Mouse (Mus musculus): ENCODE measurements at regions not wholly inside any gene's neighbourhood (a gene's known extent, or its start where the extent isn't known, plus 50 kb on each side); places are given as distances from the start of the nearest gene placed in this dataset.

DNA sequence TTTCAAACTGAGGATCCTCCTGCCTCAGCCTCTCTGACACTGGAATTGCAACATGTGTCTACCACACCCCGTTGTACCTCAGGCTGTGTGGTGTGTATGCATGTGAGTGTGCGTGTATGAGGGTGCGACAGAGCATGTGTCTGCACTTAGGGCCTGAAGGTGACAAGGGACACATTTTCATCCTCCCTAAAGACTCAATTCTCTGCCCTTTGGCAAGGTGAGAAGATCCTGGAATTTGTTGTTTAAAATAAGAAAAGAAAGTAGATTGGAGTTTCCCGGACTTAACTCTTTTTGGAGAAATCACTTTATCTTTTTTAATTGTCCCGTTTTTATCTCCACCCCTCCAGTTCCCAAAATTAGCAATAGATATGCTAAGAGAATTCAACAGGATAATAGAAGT is 85.6 kb upstream of the Tbx3 start:
- H3K4me3 ChIP-seq: no peak overlapping the region
- no peaks in the 10 kb centered on the region for H3K9me3 ChIP-seq
- no peaks in the 10 kb centered on the region for H3K36me3 ChIP-seq
- no peaks in the 10 kb centered on the region for H3K27me3 ChIP-seq
- H3K27ac ChIP-seq (replicated peaks): no peak overlapping the region
- no peak overlapping the region for H3K4me2 ChIP-seq (replicated peaks)
- no peak for ATAC-seq (ENCODE audit: low FRiP score, low read depth)
- 93% methylated on average over 5 of the region's 5 CpGs for WGBS
- no peak overlapping the region for H3K9ac ChIP-seq (replicated peaks)
- H3K4me1 ChIP-seq: 0 out of 2 replicates have a peak, but pooled peaks cover 2% of the 10 kb centered on the region

DNA sequence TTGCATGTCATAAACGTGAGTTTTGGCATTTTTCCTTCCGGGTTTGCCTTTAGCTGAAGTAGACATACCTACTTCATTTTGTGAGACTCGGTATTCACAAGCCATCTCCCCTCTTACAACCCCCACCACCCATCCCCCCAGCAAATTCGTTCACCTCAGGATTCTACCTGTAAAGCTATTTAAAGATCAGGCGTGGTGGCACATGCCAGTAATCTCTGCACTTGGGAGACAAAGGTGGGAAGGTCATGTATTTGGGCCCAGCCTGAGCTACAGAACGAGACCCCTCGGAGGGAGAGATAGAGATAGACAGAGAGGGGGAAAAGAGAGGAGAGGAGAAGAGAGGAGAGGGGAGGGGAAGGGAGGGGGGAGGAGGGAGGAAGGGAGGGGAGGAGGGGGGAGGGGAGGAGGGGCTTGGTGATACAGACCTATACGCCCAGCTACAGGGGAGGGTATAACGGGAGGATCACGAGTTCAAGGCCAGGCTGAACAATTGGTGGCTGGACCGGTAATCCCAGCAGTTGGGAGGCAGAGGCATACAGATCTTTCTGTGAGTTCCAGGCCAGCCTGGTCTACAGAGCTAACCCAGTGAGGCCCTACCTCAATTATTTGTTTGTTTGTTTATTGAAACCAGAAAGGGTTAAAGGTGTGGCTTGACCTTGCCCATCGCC is 83.9 kb upstream of the Tbx3 start:
- Histone ChIP-seq H3K27me3 (no peaks in the 10 kb centered on the region), H3K9ac (replicated peaks) (no peak overlapping the region), H3K4me1 (0 out of 2 replicates have a peak, but pooled peaks cover 2% of the 10 kb centered on the region), H3K9me3 (no peaks in the 10 kb centered on the region), H3K36me3 (no peaks in the 10 kb centered on the region), H3K4me3 (no peak overlapping the region), H3K4me2 (replicated peaks) (no peak overlapping the region), H3K27ac (replicated peaks) (no peak overlapping the region)
- WGBS: 83% methylated on average over 12 of the region's 12 CpGs
- no peak for ATAC-seq (ENCODE audit: low FRiP score, low read depth)

DNA sequence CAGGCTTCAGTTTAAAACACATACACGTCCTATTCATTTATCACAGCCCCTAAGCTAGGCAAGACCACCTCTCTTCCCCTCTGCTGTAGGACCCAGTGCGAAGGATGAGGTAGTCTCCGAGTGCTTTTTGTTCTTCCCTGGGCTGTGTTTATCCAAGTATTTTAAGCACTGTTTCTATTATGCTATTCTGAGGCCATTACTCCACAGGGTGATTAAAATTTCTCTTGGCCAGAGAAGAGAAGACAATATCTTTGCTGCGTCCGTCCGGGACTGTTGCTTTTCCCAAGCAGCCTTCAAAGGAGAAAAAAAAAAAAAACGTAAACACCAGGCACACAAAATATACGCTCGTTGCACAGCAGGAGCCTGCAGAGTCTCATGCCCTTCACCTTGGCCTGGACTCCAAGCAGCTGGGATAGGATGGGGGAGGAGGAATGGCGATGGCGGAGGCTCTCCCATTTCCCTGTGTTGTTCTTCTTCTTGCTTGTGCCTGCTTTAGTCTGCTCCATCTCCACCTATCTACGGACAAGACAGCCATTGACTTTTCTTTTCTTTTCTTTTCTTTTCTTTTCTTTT is 83.1 kb upstream of the Tbx3 start:
- 57% methylated on average over 12 of the region's 12 CpGs for WGBS
- H3K4me2 ChIP-seq (replicated peaks): no peak overlapping the region

DNA sequence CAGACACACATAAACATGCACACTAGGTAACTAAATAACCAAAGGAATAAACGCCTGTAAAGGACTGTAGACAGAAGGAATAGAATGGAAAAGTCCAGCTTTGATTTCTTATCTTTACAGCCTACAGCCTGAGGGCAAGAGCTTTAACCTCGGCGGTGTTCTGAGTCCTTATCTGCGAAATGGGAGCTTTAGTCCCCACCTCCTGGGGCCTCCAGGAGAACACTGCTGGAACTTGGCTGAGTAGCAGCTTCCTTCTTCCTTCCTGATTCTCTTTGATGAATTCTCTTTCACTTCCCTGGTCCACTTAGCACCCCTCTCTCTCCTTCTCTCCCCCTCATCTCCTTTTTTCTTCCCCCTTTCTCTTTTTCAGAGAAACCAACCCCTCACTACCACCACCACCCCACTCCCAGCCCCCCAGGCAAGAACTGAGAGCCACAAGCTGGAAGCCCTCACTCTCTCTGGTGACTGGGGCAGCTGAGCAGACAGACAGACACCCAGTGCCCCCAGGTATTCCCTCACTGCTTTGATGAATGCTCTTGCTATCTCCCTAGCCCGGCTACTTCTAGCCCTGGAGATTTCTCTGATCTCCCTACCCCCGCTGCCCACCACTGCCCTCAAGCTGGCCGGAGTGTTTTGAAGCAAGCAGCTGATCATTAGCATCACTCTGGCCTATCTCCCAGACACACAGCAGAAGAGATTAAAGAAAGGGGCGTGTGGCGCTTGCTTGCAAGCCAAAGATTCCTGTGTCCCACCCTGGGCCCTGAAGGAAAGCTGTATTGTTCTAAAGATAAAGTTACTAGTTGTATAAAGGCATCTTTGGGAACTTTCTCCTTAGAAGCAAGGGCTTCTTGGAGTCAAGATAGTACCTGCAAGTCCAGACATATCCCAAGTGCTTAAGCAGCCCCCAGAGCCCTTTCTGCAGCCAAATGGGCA is 81.9 kb upstream of the Tbx3 start:
- Histone ChIP-seq H3K4me3 (no peak overlapping the region), H3K9ac (replicated peaks) (no peak overlapping the region), H3K27me3 (no peaks in the 10 kb centered on the region), H3K36me3 (no peaks in the 10 kb centered on the region), H3K9me3 (no peaks in the 10 kb centered on the region), H3K4me1 (0 out of 2 replicates have a peak, but pooled peaks cover 2% of the 10 kb centered on the region), H3K27ac (replicated peaks) (no peak overlapping the region), H3K4me2 (replicated peaks) (no peak overlapping the region)
- 29% methylated on average over 9 of the region's 9 CpGs for WGBS
- ATAC-seq (ENCODE audit: low FRiP score, low read depth): no peak

More for the DNA sequence above, 83.1 kb upstream of the Tbx3 start:
- H3K4me1 ChIP-seq: 0 out of 2 replicates have a peak, but pooled peaks cover 2% of the 10 kb centered on the region
- H3K27ac ChIP-seq (replicated peaks): no peak overlapping the region
- no peak for ATAC-seq (ENCODE audit: low FRiP score, low read depth)
- no peaks in the 10 kb centered on the region for H3K27me3 ChIP-seq
- H3K36me3 ChIP-seq: no peaks in the 10 kb centered on the region
- H3K9me3 ChIP-seq: no peaks in the 10 kb centered on the region
- no peak overlapping the region for H3K9ac ChIP-seq (replicated peaks)
- H3K4me3 ChIP-seq: no peak overlapping the region

DNA sequence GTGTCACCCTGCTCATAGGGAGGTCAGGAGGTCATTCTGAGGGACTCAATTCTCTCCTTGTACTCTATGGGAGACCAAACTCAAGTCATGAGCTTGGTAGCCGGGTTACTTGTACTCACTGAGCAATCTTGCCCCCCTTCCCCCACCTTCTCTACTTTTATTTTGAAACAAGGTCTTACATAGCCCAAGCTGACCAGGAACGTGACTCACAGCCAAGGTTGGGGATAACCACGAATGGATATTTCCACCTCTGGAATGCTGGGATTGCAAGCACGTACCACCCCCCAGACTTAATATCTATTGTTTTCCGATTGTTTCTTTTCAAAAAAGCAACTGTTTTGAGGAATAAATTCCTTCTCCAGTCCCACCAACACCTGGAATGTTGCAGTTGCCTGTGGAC is 79.2 kb upstream of the Tbx3 start:
- H3K4me2 ChIP-seq (replicated peaks): no peak overlapping the region
- no peaks in the 10 kb centered on the region for H3K9me3 ChIP-seq
- H3K27me3 ChIP-seq: no peaks in the 10 kb centered on the region
- no peaks in the 10 kb centered on the region for H3K36me3 ChIP-seq
- H3K4me3 ChIP-seq: no peak overlapping the region
- no peak for ATAC-seq (ENCODE audit: low FRiP score, low read depth)
- no peak overlapping the region for H3K27ac ChIP-seq (replicated peaks)
- H3K4me1 ChIP-seq: 0 out of 2 replicates have a peak, but pooled peaks cover 2% of the 10 kb centered on the region
- no peak overlapping the region for H3K9ac ChIP-seq (replicated peaks)
- 89% methylated on average over 5 of the region's 5 CpGs for WGBS

DNA sequence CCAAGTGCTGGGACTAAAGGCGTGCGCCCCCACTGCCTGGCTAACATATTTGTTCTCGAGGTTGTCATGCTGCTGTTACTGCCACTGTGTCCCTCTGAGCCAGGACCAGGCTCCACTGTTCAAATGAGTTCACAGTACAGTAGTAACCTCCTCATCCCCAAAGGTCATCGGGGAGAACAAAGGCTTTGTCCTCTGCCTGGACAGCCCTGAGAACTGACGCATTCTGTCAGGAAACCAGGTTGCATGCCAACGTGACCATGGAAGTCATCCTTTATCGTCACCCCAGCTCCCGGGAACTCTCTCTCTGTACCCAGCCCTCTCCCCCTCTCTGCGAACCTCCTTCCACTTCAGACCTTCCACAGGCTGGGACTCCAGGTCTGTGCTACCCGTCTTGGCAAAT is 77.6 kb upstream of the Tbx3 start:
- H3K9me3 ChIP-seq: no peaks in the 10 kb centered on the region
- no peaks in the 10 kb centered on the region for H3K4me1 ChIP-seq
- no peak overlapping the region for H3K27ac ChIP-seq (replicated peaks)
- no peak overlapping the region for H3K4me3 ChIP-seq
- no peaks in the 10 kb centered on the region for H3K36me3 ChIP-seq
- H3K9ac ChIP-seq (replicated peaks): no peak overlapping the region
- no peaks in the 10 kb centered on the region for H3K27me3 ChIP-seq
- WGBS: 85% methylated on average over 10 of the region's 10 CpGs
- no peak overlapping the region for H3K4me2 ChIP-seq (replicated peaks)
- no peak for ATAC-seq (ENCODE audit: low FRiP score, low read depth)

DNA sequence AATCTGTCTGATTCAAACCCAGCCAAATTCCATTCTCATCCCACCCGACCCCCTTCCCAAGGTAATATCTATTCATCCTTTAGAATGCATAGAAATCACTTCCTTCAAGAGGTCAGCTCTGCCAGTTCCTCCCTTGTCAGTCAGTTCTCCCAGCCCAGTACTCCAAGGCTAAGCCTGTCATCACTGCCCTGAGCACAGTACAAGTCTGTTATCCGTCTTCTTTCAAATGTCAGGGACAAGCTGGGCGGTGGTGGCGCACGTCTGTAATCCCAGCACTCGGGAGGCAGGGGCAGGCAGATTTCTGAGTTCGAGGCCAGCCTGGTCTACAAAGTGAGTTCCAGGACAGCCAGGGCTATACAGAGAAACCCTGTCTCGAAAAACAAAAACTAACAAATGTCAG is 75.9 kb upstream of the Tbx3 start:
- Histone ChIP-seq H3K4me2 (replicated peaks) (no peak overlapping the region), H3K9me3 (no peaks in the 10 kb centered on the region), H3K36me3 (no peaks in the 10 kb centered on the region), H3K27me3 (no peaks in the 10 kb centered on the region), H3K27ac (replicated peaks) (no peak overlapping the region), H3K4me1 (no peaks in the 10 kb centered on the region), H3K9ac (replicated peaks) (no peak overlapping the region), H3K4me3 (no peak overlapping the region)
- 87% methylated on average over 8 of the region's 8 CpGs for WGBS
- ATAC-seq (ENCODE audit: low FRiP score, low read depth): no peak

DNA sequence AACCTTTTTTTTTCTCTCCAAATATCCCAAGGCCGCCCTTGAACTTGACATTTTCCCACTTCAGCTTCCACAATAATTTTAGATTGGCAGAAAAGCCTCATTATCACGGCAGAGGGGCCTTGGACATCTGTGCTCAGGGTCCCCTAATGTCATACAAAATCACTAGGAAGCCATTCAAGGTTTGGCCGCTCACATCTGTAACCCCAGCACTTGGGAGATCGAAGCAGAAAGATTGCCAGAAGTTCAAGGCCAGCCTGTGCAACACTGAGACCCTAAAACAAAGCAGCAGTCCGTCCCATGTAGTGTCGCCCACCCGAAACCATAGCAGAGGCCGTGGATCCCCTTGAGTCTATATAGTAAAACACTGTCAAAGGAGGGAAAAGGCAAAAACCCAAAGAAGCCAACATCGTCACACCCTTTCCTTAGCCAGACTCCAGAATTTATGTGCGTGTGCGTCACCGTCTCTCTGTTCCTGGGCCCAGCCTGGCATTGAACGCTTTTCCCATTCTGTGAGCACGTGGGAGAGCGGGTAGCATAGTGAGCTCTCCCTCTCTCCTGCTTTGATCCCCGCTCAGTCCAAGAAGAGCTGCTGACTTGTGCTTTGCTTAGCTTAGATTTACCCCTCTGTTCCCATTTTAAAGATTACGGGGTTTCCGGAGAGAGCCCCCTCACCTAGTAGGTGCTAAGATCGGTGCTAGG is 74.0 kb upstream of the Tbx3 start:
- no peaks in the 10 kb centered on the region for H3K36me3 ChIP-seq
- no peaks in the 10 kb centered on the region for H3K4me1 ChIP-seq
- H3K4me2 ChIP-seq (replicated peaks): no peak overlapping the region
- 91% methylated on average over 19 of the region's 19 CpGs for WGBS
- no peak for ATAC-seq (ENCODE audit: low FRiP score, low read depth)
- H3K9ac ChIP-seq (replicated peaks): no peak overlapping the region
- H3K27me3 ChIP-seq: no peaks in the 10 kb centered on the region
- H3K9me3 ChIP-seq: no peaks in the 10 kb centered on the region
- H3K27ac ChIP-seq (replicated peaks): no peak overlapping the region
- no peak overlapping the region for H3K4me3 ChIP-seq

DNA sequence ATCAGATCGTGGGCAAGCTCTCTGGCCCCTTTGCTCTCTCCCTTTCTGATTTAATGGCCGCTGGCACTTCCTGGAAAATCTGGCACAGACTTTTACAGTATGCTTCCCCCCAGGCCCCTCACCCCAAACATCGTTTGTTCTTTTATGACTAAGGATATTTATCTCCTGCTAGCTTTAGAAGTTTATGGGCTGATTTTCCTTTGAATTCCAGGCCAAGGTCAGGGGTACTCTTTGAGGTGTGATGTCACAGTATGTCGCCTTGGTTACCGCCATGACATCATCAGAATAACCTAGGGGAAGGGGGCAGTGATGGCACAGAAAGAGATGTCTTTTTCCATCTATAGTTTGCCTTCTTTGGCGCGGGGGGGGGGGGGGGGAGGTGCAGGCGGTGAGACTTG is 73.5 kb upstream of the Tbx3 start:
- Histone ChIP-seq H3K9me3 (no peaks in the 10 kb centered on the region), H3K4me2 (replicated peaks) (no peak overlapping the region), H3K4me1 (no peaks in the 10 kb centered on the region), H3K27ac (replicated peaks) (no peak overlapping the region), H3K36me3 (no peaks in the 10 kb centered on the region), H3K4me3 (no peak overlapping the region), H3K27me3 (no peaks in the 10 kb centered on the region), H3K9ac (replicated peaks) (no peak overlapping the region)
- ATAC-seq (ENCODE audit: low FRiP score, low read depth): no peak
- WGBS: 88% methylated on average over 7 of the region's 8 CpGs

DNA sequence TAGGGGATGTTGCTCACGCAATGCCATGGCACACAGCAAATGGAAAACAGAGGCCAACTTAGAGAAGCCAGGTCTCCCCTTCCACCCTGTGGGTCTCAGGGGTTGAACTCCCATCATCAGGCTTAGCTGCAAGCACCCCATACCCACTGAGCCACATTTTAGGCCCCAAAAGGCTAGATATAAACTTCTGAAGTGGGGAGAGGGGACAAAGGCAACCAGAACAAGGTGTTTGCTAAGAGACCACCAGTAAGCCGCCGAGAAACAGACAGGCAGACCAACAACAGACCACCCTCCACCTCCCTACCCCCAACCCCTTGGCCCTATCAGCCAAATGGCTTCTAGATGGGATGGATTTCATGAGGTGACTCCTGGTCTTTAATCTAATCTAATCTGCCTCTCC is 72.9 kb upstream of the Tbx3 start:
- Histone ChIP-seq H3K9ac (replicated peaks) (no peak overlapping the region), H3K9me3 (no peaks in the 10 kb centered on the region), H3K27me3 (no peaks in the 10 kb centered on the region), H3K4me2 (replicated peaks) (no peak overlapping the region), H3K4me1 (no peaks in the 10 kb centered on the region), H3K4me3 (no peak overlapping the region), H3K36me3 (no peaks in the 10 kb centered on the region), H3K27ac (replicated peaks) (no peak overlapping the region)
- 98% methylated on average over 3 of the region's 3 CpGs for WGBS
- no peak for ATAC-seq (ENCODE audit: low FRiP score, low read depth)

DNA sequence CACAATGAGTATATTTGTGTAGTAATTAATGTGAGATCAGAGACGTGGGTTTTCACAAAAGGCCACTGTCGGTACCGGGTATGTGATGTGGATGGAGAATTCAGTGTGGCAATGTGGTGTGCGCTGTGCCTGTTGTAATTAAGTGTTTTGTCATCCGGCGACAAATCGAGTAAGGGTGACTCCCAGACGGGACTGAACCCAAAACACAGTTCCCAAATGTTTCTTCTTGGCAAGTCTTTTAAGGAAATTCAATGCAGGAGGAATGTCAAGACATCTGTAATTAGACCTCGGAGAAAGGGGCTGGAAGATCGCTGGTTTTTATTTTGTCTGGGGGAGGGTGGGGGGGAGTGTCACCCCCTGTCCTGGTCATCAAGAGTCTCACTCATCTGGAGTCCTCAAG is 72.3 kb upstream of the Tbx3 start:
- Histone ChIP-seq H3K27me3 (no peaks in the 10 kb centered on the region), H3K9ac (replicated peaks) (no peak overlapping the region), H3K27ac (replicated peaks) (no peak overlapping the region), H3K4me2 (replicated peaks) (no peak overlapping the region), H3K4me3 (no peak overlapping the region), H3K4me1 (no peaks in the 10 kb centered on the region), H3K9me3 (no peaks in the 10 kb centered on the region), H3K36me3 (no peaks in the 10 kb centered on the region)
- no peak for ATAC-seq (ENCODE audit: low FRiP score, low read depth)
- 75% methylated on average over 10 of the region's 10 CpGs for WGBS

DNA sequence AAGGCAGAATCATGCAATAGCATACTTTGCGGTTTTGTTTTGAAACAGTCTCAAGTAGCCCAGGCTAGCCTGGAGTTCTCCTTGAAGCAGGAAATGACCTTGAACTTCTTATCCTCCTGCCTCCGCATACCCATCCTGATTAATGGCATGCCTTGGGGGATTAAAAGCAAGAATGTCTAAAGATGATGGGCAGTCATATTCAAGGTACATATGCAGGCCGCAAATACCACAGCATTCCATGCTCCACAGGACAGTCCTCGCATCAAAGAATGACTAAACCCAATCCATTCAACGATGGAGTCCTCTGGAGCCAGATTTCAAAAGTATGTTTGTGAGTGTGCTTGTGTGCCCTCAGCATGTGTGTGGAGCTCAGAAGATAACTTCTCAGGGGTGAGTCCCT is 69.1 kb upstream of the Tbx3 start:
- WGBS: 90% methylated on average over 5 of the region's 5 CpGs
- Histone ChIP-seq H3K4me1 (0 out of 2 replicates have a peak, but pooled peaks cover 3% of the 10 kb centered on the region), H3K27me3 (no peaks in the 10 kb centered on the region), H3K9me3 (no peaks in the 10 kb centered on the region), H3K4me3 (no peak overlapping the region), H3K9ac (replicated peaks) (no peak overlapping the region), H3K27ac (replicated peaks) (no peak overlapping the region), H3K36me3 (no peaks in the 10 kb centered on the region), H3K4me2 (replicated peaks) (no peak overlapping the region)
- no peak for ATAC-seq (ENCODE audit: low FRiP score, low read depth)

Data from midbrain, embryonic 12.5 days (tissue).